Mouse (Mus musculus) MEL (cell line): Measurements from ENCODE around the gene Hoxa4. TPM values are rescaled to one million over a fixed set of nuclear protein-coding genes. Genes with fewer than 3 reads are reported as not detected.

ENCODE experiments used
- DNase-seq: peaks from one replicate; pipeline ENCODE4 v3.0.0; 2011; ENCODE audit warnings: low read depth, low spot score
- H3K27ac ChIP-seq: 2 replicates; pipeline ENCODE4 v1.5.1; 2012; ENCODE audit warnings: low read depth, mild to moderate bottlenecking, control low read depth, low read length, moderate library complexity; ENCODE audit not compliant: control insufficient read depth
- H3K27me3 ChIP-seq, 2 experiments: fragments of 150-350 bp in 1 of 2; sonication (generic) in 1 of 2; 2 replicates each; pipeline ENCODE4 v1.6.1; 2012; ENCODE audit warnings: low read length in 2 of 2, mild to moderate bottlenecking in 2 of 2, improper control_type of control experiment in 1 of 2, moderate library complexity in 1 of 2; ENCODE audit not compliant: insufficient read depth in 2 of 2, control insufficient read depth in 1 of 2
- H3K36me3 ChIP-seq, 2 experiments: 2 replicates each; pipeline ENCODE4 v1.6.1; 2012 to 2014; ENCODE audit warnings: low read length in 2 of 2, improper control_type of control experiment in 1 of 2, inconsistent platforms in 1 of 2, mild to moderate bottlenecking in 1 of 2; ENCODE audit not compliant: insufficient read depth in 2 of 2, control insufficient read depth in 1 of 2
- H3K4me1 ChIP-seq, 2 experiments: fragments of 150-350 bp in 1 of 2; sonication (generic) in 1 of 2; 2 replicates each; pipeline ENCODE4 v1.6.1; 2012; ENCODE audit warnings: low read length in 2 of 2, improper control_type of control experiment in 1 of 2, mild to moderate bottlenecking in 1 of 2; ENCODE audit not compliant: insufficient read depth in 2 of 2, control insufficient read depth in 1 of 2
- H3K4me3 ChIP-seq, 2 experiments: fragments of 150-350 bp in 1 of 2; sonication (generic) in 1 of 2; 2 replicates each; pipeline ENCODE4 v1.5.1; 2012; ENCODE audit warnings: low read depth in 2 of 2, low read length in 2 of 2, mild to moderate bottlenecking in 2 of 2, moderate library complexity in 2 of 2, control low read depth in 1 of 2, improper control_type of control experiment in 1 of 2; ENCODE audit not compliant: control insufficient read depth in 1 of 2, insufficient read depth in 1 of 2
- H3K79me2 ChIP-seq: 2 replicates; pipeline ENCODE4 v1.6.1; 2012; ENCODE audit warnings: mild to moderate bottlenecking, low read length, moderate library complexity; ENCODE audit not compliant: control insufficient read depth, poor library complexity, insufficient read depth
- H3K9ac ChIP-seq: 2 replicates; pipeline ENCODE4 v1.6.1; 2012; ENCODE audit warnings: low read depth, mild to moderate bottlenecking, control low read depth, low read length, moderate library complexity; ENCODE audit not compliant: control insufficient read depth, poor library complexity, severe bottlenecking
- H3K9me3 ChIP-seq: fragments of 150-350 bp; sonication (generic); replicated peaks from 2 replicates; pipeline ENCODE4 v1.6.1; 2012; ENCODE audit warnings: mild to moderate bottlenecking, low read length, improper control_type of control experiment, moderate library complexity; ENCODE audit not compliant: insufficient read depth
- CHD1 ChIP-seq: IDR thresholded peaks from 2 replicates; pipeline ENCODE4 v1.6.1; 2012; ENCODE audit warnings: low read depth, mild to moderate bottlenecking, inconsistent platforms, low read length, improper control_type of control experiment
- CHD2 ChIP-seq: IDR thresholded peaks from 2 replicates; pipeline ENCODE4 v1.6.1; 2011; ENCODE audit warnings: low read length, improper control_type of control experiment
- E2F4 ChIP-seq: IDR thresholded peaks from 2 replicates; pipeline ENCODE4 v1.6.1; 2011; ENCODE audit warnings: low read depth, low read length, improper control_type of control experiment, borderline replicate concordance
- ELF1 ChIP-seq: IDR thresholded peaks from 2 replicates; pipeline ENCODE4 v1.6.1; 2014; ENCODE audit warnings: low read depth, mild to moderate bottlenecking, inconsistent platforms, low read length, improper control_type of control experiment, moderate library complexity
- GATA1 ChIP-seq: IDR thresholded peaks from 2 replicates; pipeline ENCODE4 v1.6.1; 2011; ENCODE audit warnings: low read depth, low read length, improper control_type of control experiment
- HCFC1 ChIP-seq: IDR thresholded peaks from 2 replicates; pipeline ENCODE4 v1.6.1; 2012; ENCODE audit warnings: low read depth, mild to moderate bottlenecking, inconsistent platforms, low read length, improper control_type of control experiment, moderate library complexity
- JUND ChIP-seq: IDR thresholded peaks from 2 replicates; pipeline ENCODE4 v1.6.1; 2011; ENCODE audit warnings: low read depth, mild to moderate bottlenecking, improper control_type of control experiment, low read length
- KAT2A ChIP-seq: conservative IDR thresholded peaks from 2 replicates; pipeline ENCODE4 v1.6.1; 2012; ENCODE audit warnings: low read depth, low read length, improper control_type of control experiment, inconsistent platforms
- MAX ChIP-seq: IDR thresholded peaks from 2 replicates; pipeline ENCODE4 v1.6.1; 2011; ENCODE audit warnings: low read length, improper control_type of control experiment
- MEF2A ChIP-seq: IDR thresholded peaks from 2 replicates; pipeline ENCODE4 v1.6.1; 2014; ENCODE audit warnings: low read depth, mild to moderate bottlenecking, inconsistent platforms, low read length, improper control_type of control experiment; ENCODE audit not compliant: poor library complexity, insufficient replicate concordance, severe bottlenecking; ENCODE audit errors: extremely low read depth
- MXI1 ChIP-seq: IDR thresholded peaks from 2 replicates; pipeline ENCODE4 v1.6.1; 2011; ENCODE audit warnings: mild to moderate bottlenecking, low read depth, low read length, improper control_type of control experiment
- NRF1 ChIP-seq: IDR thresholded peaks from 2 replicates; pipeline ENCODE4 v1.6.1; 2014; ENCODE audit warnings: low read depth, mild to moderate bottlenecking, inconsistent platforms, low read length, improper control_type of control experiment, moderate library complexity; ENCODE audit not compliant: poor library complexity, insufficient read depth, severe bottlenecking
- POLR2AphosphoS5 ChIP-seq: IDR thresholded peaks from 2 replicates; pipeline ENCODE4 v1.6.1; 2012; ENCODE audit warnings: low read depth, borderline replicate concordance, mild to moderate bottlenecking, inconsistent platforms, low read length, moderate library complexity, mixed read lengths
- USF1 ChIP-seq: IDR thresholded peaks from 2 replicates; pipeline ENCODE4 v1.6.1; 2014; ENCODE audit warnings: low read depth, mild to moderate bottlenecking, inconsistent platforms, low read length, improper control_type of control experiment, moderate library complexity
- ZKSCAN1 ChIP-seq: IDR thresholded peaks from 2 replicates; pipeline ENCODE4 v1.6.1; 2012; ENCODE audit warnings: low read depth, mild to moderate bottlenecking, inconsistent platforms, low read length, improper control_type of control experiment, moderate library complexity
- polyA plus RNA-seq, 2 experiments: library from polyadenylated mRNA; stranded (reverse) in 1 of 2; unstranded in 1 of 2; fragments of >175 nt in 1 of 2; fragments of >200 nt in 1 of 2; gene quantifications; 2 replicates each; pipeline versions ENCODE4 v1.2.1 to v1.2.4; 2012; ENCODE audit warnings: low replicate concordance in 2 of 2, low read depth in 1 of 2; ENCODE audit not compliant: insufficient read length in 2 of 2, insufficient read depth in 1 of 2, missing spikeins in 1 of 2
- total RNA-seq: library from RNA; depleted of rRNA; stranded (reverse); fragments of 300-350 nt; gene quantifications from 2 replicates; pipeline ENCODE4 v1.2.3, GENCODE M21; 2012

Gene Hoxa4
- total and polyA plus RNA-seq, 3 experiments: not detected

- no peak for DNase-seq
- H3K27me3 ChIP-seq: no peaks in the 10 kb centered on the region
- H3K4me3 ChIP-seq: no peak overlapping the region
- H3K4me1 ChIP-seq: no peaks in the 10 kb centered on the region
- H3K27ac ChIP-seq: no peak overlapping the region
- H3K9ac ChIP-seq: no peak overlapping the region
- no peaks in the 10 kb centered on the region for H3K36me3 ChIP-seq
- TF ChIP-seq MAX: no peak
- TF ChIP-seq KAT2A: no peak
- no peak for TF ChIP-seq E2F4
- TF ChIP-seq CHD2: no peak
- TF ChIP-seq, all 39 proteins: peak for 0
- H3K79me2 ChIP-seq: no peaks in the 10 kb centered on the region
- no peaks in the 10 kb centered on the region for H3K9me3 ChIP-seq
Measured at GRCm38 (mm10) chr6:52220003-52220864, 28.7 kb upstream of the Hoxa4 start.

- Histone ChIP-seq H3K9ac (no peak overlapping the region), H3K27me3 (no peaks in the 10 kb centered on the region), H3K36me3 (no peaks in the 10 kb centered on the region), H3K9me3 (no peaks in the 10 kb centered on the region), H3K4me3 (no peak overlapping the region), H3K79me2 (no peaks in the 10 kb centered on the region), H3K4me1 (no peaks in the 10 kb centered on the region), H3K27ac (no peak overlapping the region)
- TF ChIP-seq CHD1 (no peak), USF1 (no peak), JUND (no peak), ELF1 (no peak), GATA1 (no peak), POLR2AphosphoS5 (no peak), E2F4 (no peak), NRF1 (no peak)
- no peak for DNase-seq
Measured at GRCm38 (mm10) chr6:52219234-52219942, 27.8 kb upstream of the Hoxa4 start.

GRCm38 (mm10) chr6:52218643-52219215 lies 27.2 kb upstream of the Hoxa4 start:
- Histone ChIP-seq H3K79me2 (no peaks in the 10 kb centered on the region), H3K4me3 (no peak overlapping the region), H3K27me3 (no peaks in the 10 kb centered on the region), H3K36me3 (no peaks in the 10 kb centered on the region), H3K4me1 (no peaks in the 10 kb centered on the region), H3K9me3 (no peaks in the 10 kb centered on the region), H3K9ac (no peak overlapping the region), H3K27ac (no peak overlapping the region)
- TF ChIP-seq MXI1: no peak
- no peak for TF ChIP-seq HCFC1
- TF ChIP-seq ZKSCAN1: no peak
- TF ChIP-seq MEF2A: no peak
- DNase-seq: no peak
